Mouse (Mus musculus) liver, embryonic 16.5 days (tissue): ENCODE data around the gene Lef1. TPM values are rescaled to one million over a fixed set of nuclear protein-coding genes. Genes with fewer than 3 reads are reported as not detected.

Source experiments
- ATAC-seq: fragments of 200-750 bp; cut with Nextera tagmentation; 2 replicates; pipeline ENCODE4 v1.8.0; 2017; ENCODE audit warnings: low read depth, mild to moderate bottlenecking, moderate number of reproducible peaks, moderate library complexity
- H3K27ac ChIP-seq: fragments of 300-500 bp; sonication (generic); 2 replicates; pipeline ENCODE4 v1.5.1; 2014; ENCODE audit warnings: mild to moderate bottlenecking, low read length
- H3K27me3 ChIP-seq: fragments of 300-500 bp; sonication (generic); 2 replicates; pipeline ENCODE4 v1.6.1; 2014; ENCODE audit warnings: low read depth, low read length, mixed read lengths; ENCODE audit not compliant: control insufficient read depth, insufficient read depth
- H3K36me3 ChIP-seq: fragments of 300-500 bp; sonication (generic); 2 replicates; pipeline ENCODE4 v1.6.1; 2014; ENCODE audit warnings: mild to moderate bottlenecking; ENCODE audit not compliant: control insufficient read depth, insufficient read depth
- H3K4me1 ChIP-seq: fragments of 300-500 bp; sonication (generic); 2 replicates; pipeline ENCODE4 v1.6.1; 2014; ENCODE audit warnings: low read depth, low read length, mixed read lengths; ENCODE audit not compliant: control insufficient read depth
- H3K4me2 ChIP-seq: fragments of 300-500 bp; sonication (generic); 2 replicates; pipeline ENCODE4 v1.6.1; 2014; ENCODE audit warnings: low read depth, low read length, mixed read lengths
- H3K4me3 ChIP-seq: fragments of 300-500 bp; sonication (generic); 2 replicates; pipeline ENCODE4 v1.5.1; 2014; ENCODE audit warnings: low read depth, mild to moderate bottlenecking, low read length
- H3K9ac ChIP-seq: fragments of 300-500 bp; sonication (generic); 2 replicates; pipeline ENCODE4 v1.6.1; 2014; ENCODE audit warnings: low read depth, low read length
- H3K9me3 ChIP-seq: fragments of 300-500 bp; sonication (generic); replicated peaks from 2 replicates; pipeline ENCODE4 v1.6.1; 2016; ENCODE audit warnings: low read length; ENCODE audit not compliant: control insufficient read depth
- WGBS: fragments of 180-500 bp; shearing (Covaris S2); extraction: QIAGEN DNeasy Blood & Tissue Kit; methylation state at CpG from one replicate; pipeline ENCODE4 v1.1.7; 2014; ENCODE audit not compliant: insufficient replicate concordance; 5-methylcytosine and 5-hydroxymethylcytosine counted together
- polyA plus RNA-seq: library from polyadenylated mRNA; unstranded; fragments of >200 nt; fragmentation: Nextera tagmentation; extraction: Ambion mirVana; gene quantifications from 2 replicates; pipeline ENCODE4 v1.2.1, GENCODE M21; 2015

The Lef1 gene
- polyA plus RNA-seq, 1 experiment from 2014 or later = 2.3 TPM

DNA sequence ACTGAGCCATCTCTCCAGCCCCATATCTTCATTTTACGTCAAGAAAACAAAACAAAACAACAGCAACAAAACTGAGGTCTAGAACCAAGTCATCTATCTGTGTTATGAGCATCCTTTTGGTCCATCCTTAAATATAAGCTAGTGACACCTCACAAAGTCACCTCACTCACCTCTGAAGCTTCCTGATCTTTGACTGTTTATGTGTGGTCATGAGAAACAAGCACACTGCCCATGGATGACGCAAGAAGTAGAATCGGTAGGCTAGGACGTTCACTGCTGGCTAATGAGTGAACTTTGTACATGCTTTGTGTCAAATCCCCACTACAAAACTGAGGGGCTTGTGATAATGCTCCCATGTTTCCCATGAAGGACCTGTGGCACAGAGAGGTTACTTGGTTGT lies 16.2 kb downstream of the Lef1 start:
- ATAC-seq = no peak
- 66% methylated on average over 4 of the region's 4 CpGs for WGBS
- Histone ChIP-seq H3K4me3 (no peak overlapping the region), H3K4me2 (no peak overlapping the region), H3K9ac (no peak overlapping the region), H3K4me1 (no peaks in the 10 kb centered on the region), H3K27ac (no peak overlapping the region), H3K27me3 (no peaks in the 10 kb centered on the region), H3K36me3 (no peaks in the 10 kb centered on the region), H3K9me3 (no peaks in the 10 kb centered on the region)

DNA sequence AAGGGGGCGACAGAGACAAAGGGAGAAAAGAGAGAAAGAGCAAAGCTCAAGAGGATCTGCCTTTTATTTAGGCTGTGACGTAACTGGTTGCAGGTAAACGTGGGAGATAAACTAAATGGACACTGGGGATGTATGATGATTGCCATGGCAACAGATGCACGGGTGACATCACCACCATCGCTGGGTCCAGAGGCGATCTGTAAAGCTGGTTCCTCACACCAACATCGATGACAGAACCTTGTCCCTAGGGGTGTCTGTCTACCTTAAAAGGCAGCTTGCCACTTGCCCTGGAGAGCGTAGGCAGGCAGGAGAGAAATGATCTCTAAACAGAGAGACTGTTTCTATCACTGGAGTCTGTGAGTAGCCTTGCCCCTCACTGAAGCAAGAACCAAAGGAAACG lies 23.7 kb downstream of the Lef1 start:
- H3K9me3 ChIP-seq = no peaks in the 10 kb centered on the region
- no peak overlapping the region for H3K4me3 ChIP-seq
- no peak overlapping the region for H3K4me2 ChIP-seq
- 59% methylated on average over 9 of the region's 9 CpGs for WGBS
- no peak for ATAC-seq
- no peaks in the 10 kb centered on the region for H3K27me3 ChIP-seq
- no peak overlapping the region for H3K27ac ChIP-seq
- no peak overlapping the region for H3K9ac ChIP-seq
- no peaks in the 10 kb centered on the region for H3K4me1 ChIP-seq
- H3K36me3 ChIP-seq = no peaks in the 10 kb centered on the region

DNA sequence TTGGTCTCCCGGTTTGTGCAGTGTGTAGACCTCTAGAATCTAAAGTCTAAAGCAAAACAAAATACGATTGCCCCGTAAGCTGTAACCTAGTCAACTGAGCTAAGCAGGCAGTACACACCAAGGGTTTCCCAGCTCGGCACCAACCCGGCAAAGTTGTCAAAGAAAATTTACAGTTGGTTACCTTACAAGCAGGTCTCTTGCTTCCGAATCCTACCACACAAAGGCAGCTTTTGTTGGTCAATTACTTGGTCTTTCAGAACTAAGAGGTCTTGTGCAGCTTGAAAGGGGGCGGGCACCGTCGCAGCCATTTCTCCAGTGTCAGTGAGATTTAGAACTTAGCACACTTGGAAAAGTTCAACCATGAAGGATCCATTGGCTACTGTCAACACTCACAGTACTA lies 25.2 kb downstream of the Lef1 start:
- Histone ChIP-seq H3K4me2 (no peak overlapping the region), H3K27ac (no peak overlapping the region), H3K9ac (no peak overlapping the region), H3K27me3 (no peaks in the 10 kb centered on the region), H3K36me3 (no peaks in the 10 kb centered on the region), H3K4me3 (no peak overlapping the region), H3K4me1 (no peaks in the 10 kb centered on the region), H3K9me3 (no peaks in the 10 kb centered on the region)
- WGBS = 69% methylated on average over 9 of the region's 9 CpGs
- no peak for ATAC-seq

DNA sequence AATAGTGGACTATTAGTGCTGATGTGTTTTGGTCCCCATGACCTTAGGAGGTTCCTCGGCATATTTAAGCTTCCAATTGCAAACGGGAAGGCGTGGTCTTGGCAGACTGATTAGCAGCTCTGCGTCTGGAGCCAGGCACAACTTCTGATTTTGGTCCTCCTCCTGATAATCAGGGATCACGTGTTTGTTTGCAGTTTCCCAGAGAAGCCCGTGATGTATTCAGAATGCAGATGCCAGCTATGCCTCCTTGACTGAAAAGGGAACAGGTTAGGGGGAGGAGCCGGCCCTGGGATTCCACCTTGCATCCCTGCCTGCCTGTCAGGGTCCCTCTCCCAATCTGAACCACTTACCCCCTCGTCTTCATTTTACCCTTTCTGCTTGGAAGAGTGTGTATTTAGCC lies 26.2 kb downstream of the Lef1 start:
- WGBS = 34% methylated on average over 8 of the region's 8 CpGs
- no peak overlapping the region for H3K27ac ChIP-seq
- no peak overlapping the region for H3K4me3 ChIP-seq
- H3K4me2 ChIP-seq = no peak overlapping the region
- H3K27me3 ChIP-seq = no peaks in the 10 kb centered on the region
- no peaks in the 10 kb centered on the region for H3K9me3 ChIP-seq
- H3K9ac ChIP-seq = no peak overlapping the region
- ATAC-seq = no peak
- H3K36me3 ChIP-seq = no peaks in the 10 kb centered on the region
- no peaks in the 10 kb centered on the region for H3K4me1 ChIP-seq

- ATAC-seq = no peak
- H3K9ac ChIP-seq = no peak overlapping the region
- no peak overlapping the region for H3K4me2 ChIP-seq
- H3K4me3 ChIP-seq = no peak overlapping the region
- WGBS = 73% methylated on average over 18 of the region's 18 CpGs
- no peaks in the 10 kb centered on the region for H3K36me3 ChIP-seq
- no peaks in the 10 kb centered on the region for H3K27me3 ChIP-seq
- H3K4me1 ChIP-seq = no peaks in the 10 kb centered on the region
- no peaks in the 10 kb centered on the region for H3K9me3 ChIP-seq
- no peak overlapping the region for H3K27ac ChIP-seq
Measured at GRCm38 (mm10) chr3:131137119-131137781, 27.0 kb downstream of the Lef1 start.

GRCm38 (mm10) chr3:131138224-131138623 lies 28.0 kb downstream of the Lef1 start:
- Histone ChIP-seq H3K9ac (no peak overlapping the region), H3K27ac (no peak overlapping the region), H3K4me3 (no peak overlapping the region), H3K27me3 (peaks cover 3% of the 10 kb centered on the region; the same call in 1 of the 2 replicates), H3K9me3 (no peaks in the 10 kb centered on the region), H3K4me1 (no peaks in the 10 kb centered on the region), H3K4me2 (no peak overlapping the region), H3K36me3 (no peaks in the 10 kb centered on the region)
- no peak for ATAC-seq
- 63% methylated on average over 9 of the region's 9 CpGs for WGBS

DNA sequence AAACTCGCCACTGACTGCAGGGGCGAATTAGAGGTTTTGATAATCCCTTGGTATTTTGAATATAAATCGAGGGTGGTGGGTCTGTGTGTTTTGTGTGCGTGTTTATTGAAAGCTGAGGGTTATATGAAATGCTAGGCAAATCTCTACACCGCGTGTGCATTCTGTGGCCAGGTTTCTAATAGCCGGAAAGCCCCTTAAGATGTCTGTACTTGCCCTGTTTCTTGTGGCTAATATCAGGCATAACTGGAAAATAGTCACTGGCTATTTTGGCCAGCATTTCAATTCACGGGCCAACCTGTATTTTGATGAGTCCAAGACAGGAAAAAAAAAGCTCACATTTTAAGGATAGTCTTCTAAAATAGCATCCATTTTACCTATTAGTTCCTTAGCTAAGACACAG lies 28.5 kb downstream of the Lef1 start:
- no peaks in the 10 kb centered on the region for H3K36me3 ChIP-seq
- no peak for ATAC-seq
- H3K27me3 ChIP-seq = peaks cover 3% of the 10 kb centered on the region; the same call in 1 of the 2 replicates
- 67% methylated on average over 8 of the region's 8 CpGs for WGBS
- H3K27ac ChIP-seq = no peak overlapping the region
- H3K4me2 ChIP-seq = no peak overlapping the region
- H3K9ac ChIP-seq = no peak overlapping the region
- H3K4me1 ChIP-seq = no peaks in the 10 kb centered on the region
- H3K4me3 ChIP-seq = no peak overlapping the region
- H3K9me3 ChIP-seq = no peaks in the 10 kb centered on the region

GRCm38 (mm10) chr3:131139345-131140090 lies 29.2 kb downstream of the Lef1 start:
- Histone ChIP-seq H3K9me3 (no peaks in the 10 kb centered on the region), H3K27ac (no peak overlapping the region), H3K9ac (no peak overlapping the region), H3K4me2 (no peak overlapping the region), H3K4me1 (no peaks in the 10 kb centered on the region), H3K36me3 (no peaks in the 10 kb centered on the region), H3K4me3 (no peak overlapping the region), H3K27me3 (peaks cover 3% of the 10 kb centered on the region; the same call in 1 of the 2 replicates)
- WGBS = 14% methylated on average over 14 of the region's 14 CpGs
- no peak for ATAC-seq

- no peak overlapping the region for H3K9ac ChIP-seq
- 74% methylated on average over 7 of the region's 7 CpGs for WGBS
- H3K27ac ChIP-seq = no peak overlapping the region
- no peak overlapping the region for H3K4me2 ChIP-seq
- no peak overlapping the region for H3K4me3 ChIP-seq
- peaks cover 3% of the 10 kb centered on the region; the same call in 1 of the 2 replicates for H3K27me3 ChIP-seq
- no peak for ATAC-seq
- no peaks in the 10 kb centered on the region for H3K36me3 ChIP-seq
- no peaks in the 10 kb centered on the region for H3K4me1 ChIP-seq
- no peaks in the 10 kb centered on the region for H3K9me3 ChIP-seq
Measured at GRCm38 (mm10) chr3:131140091-131140462, 29.8 kb downstream of the Lef1 start.
